Mouse (Mus musculus) heart, embryonic 11.5 days (tissue): ENCODE measurements at regions not wholly inside any gene's neighbourhood (a gene's known extent, or its start where the extent isn't known, plus 50 kb on each side); places are given as distances from the start of the nearest gene placed in this dataset.

Experiments
- ATAC-seq: fragments of 200-750 bp; cut with Nextera tagmentation; replicated peaks from 2 replicates; pipeline ENCODE4 v1.8.0; 2017; ENCODE audit warnings: moderate library complexity; ENCODE audit not compliant: insufficient number of reproducible peaks, low FRiP score, low TSS enrichment
- H3K27ac ChIP-seq: fragments of 300-500 bp; sonication (generic); 2 replicates; pipeline ENCODE4 v1.5.1; 2014; ENCODE audit warnings: mild to moderate bottlenecking, low read depth, low read length
- H3K27me3 ChIP-seq: fragments of 300-500 bp; sonication (generic); 2 replicates; pipeline ENCODE4 v1.6.1; 2014; ENCODE audit warnings: mild to moderate bottlenecking, low read length, mixed read lengths; ENCODE audit not compliant: control insufficient read depth, insufficient read depth
- H3K36me3 ChIP-seq: fragments of 300-500 bp; sonication (generic); 2 replicates; pipeline ENCODE4 v1.6.1; 2014; ENCODE audit warnings: mild to moderate bottlenecking, low read length, moderate library complexity, mixed read lengths; ENCODE audit not compliant: control insufficient read depth, insufficient read depth
- H3K4me1 ChIP-seq: fragments of 300-500 bp; sonication (generic); 2 replicates; pipeline ENCODE4 v1.6.1; 2014; ENCODE audit warnings: low read length; ENCODE audit not compliant: control insufficient read depth, insufficient read depth
- H3K4me2 ChIP-seq: fragments of 300-500 bp; sonication (generic); 2 replicates; pipeline ENCODE4 v1.6.1; 2014; ENCODE audit warnings: mild to moderate bottlenecking, moderate library complexity
- H3K4me3 ChIP-seq: fragments of 300-500 bp; sonication (generic); 2 replicates; pipeline ENCODE4 v1.5.1; 2014; ENCODE audit warnings: low read depth, low read length
- H3K9ac ChIP-seq: fragments of 300-500 bp; sonication (generic); 2 replicates; pipeline ENCODE4 v1.6.1; 2014; ENCODE audit warnings: mild to moderate bottlenecking, low read depth, low read length, moderate library complexity
- H3K9me3 ChIP-seq: fragments of 300-500 bp; sonication (generic); replicated peaks from 2 replicates; pipeline ENCODE4 v1.6.1; 2016; ENCODE audit warnings: low read length; ENCODE audit not compliant: control insufficient read depth
- WGBS: fragments of 180-500 bp; shearing (Covaris S2); extraction: QIAGEN DNeasy Blood & Tissue Kit; methylation state at CpG from one replicate; pipeline ENCODE4 v1.1.7; 2014; ENCODE audit not compliant: insufficient replicate concordance; 5-methylcytosine and 5-hydroxymethylcytosine counted together

GRCm38 (mm10) chr10:126634731-126635130 is 266.4 kb downstream of the Atp23 start:
- Histone ChIP-seq H3K4me3 (no peak overlapping the region), H3K27me3 (no peaks in the 10 kb centered on the region), H3K4me2 (no peak overlapping the region), H3K9ac (no peak overlapping the region), H3K4me1 (no peaks in the 10 kb centered on the region), H3K36me3 (no peaks in the 10 kb centered on the region), H3K9me3 (no peaks in the 10 kb centered on the region), H3K27ac (no peak overlapping the region)
- ATAC-seq: no peak
- 44% methylated on average over 13 of the region's 13 CpGs for WGBS

GRCm38 (mm10) chr10:126628057-126628456 is 273.1 kb downstream of the Atp23 start:
- H3K9ac ChIP-seq: no peak overlapping the region
- ATAC-seq: no peak

GRCm38 (mm10) chr10:126625466-126625865 is 275.7 kb downstream of the Atp23 start:
- ATAC-seq: no peak
- Histone ChIP-seq H3K9ac (no peak overlapping the region), H3K27ac (no peak overlapping the region), H3K4me2 (no peak overlapping the region), H3K4me3 (no peak overlapping the region), H3K9me3 (no peaks in the 10 kb centered on the region), H3K36me3 (no peaks in the 10 kb centered on the region), H3K4me1 (no peaks in the 10 kb centered on the region), H3K27me3 (no peaks in the 10 kb centered on the region)
- WGBS: 56% methylated on average over 7 of the region's 7 CpGs

More at GRCm38 (mm10) chr10:126628057-126628456, 273.1 kb downstream of the Atp23 start:
- 33% methylated on average over 4 of the region's 4 CpGs for WGBS
- no peaks in the 10 kb centered on the region for H3K9me3 ChIP-seq
- H3K4me2 ChIP-seq: no peak overlapping the region
- H3K36me3 ChIP-seq: no peaks in the 10 kb centered on the region
- no peaks in the 10 kb centered on the region for H3K27me3 ChIP-seq
- no peak overlapping the region for H3K4me3 ChIP-seq
- H3K27ac ChIP-seq: no peak overlapping the region
- H3K4me1 ChIP-seq: no peaks in the 10 kb centered on the region

- Histone ChIP-seq H3K27ac (no peak overlapping the region), H3K36me3 (no peaks in the 10 kb centered on the region), H3K9me3 (no peaks in the 10 kb centered on the region), H3K27me3 (no peaks in the 10 kb centered on the region), H3K4me2 (no peak overlapping the region), H3K9ac (no peak overlapping the region), H3K4me3 (no peak overlapping the region), H3K4me1 (no peaks in the 10 kb centered on the region)
- ATAC-seq: no peak
- WGBS: 72% methylated on average over 6 of the region's 6 CpGs
These were observed 280.4 kb downstream of the Atp23 start for GRCm38 (mm10) chr10:126620802-126621201.

- Histone ChIP-seq H3K9me3 (no peaks in the 10 kb centered on the region), H3K4me1 (no peaks in the 10 kb centered on the region), H3K4me2 (no peak overlapping the region), H3K27ac (no peak overlapping the region), H3K9ac (no peak overlapping the region), H3K4me3 (no peak overlapping the region), H3K27me3 (no peaks in the 10 kb centered on the region), H3K36me3 (no peaks in the 10 kb centered on the region)
- 40% methylated on average over 10 of the region's 10 CpGs for WGBS
- no peak for ATAC-seq
These were observed 281.2 kb downstream of the Atp23 start for GRCm38 (mm10) chr10:126619970-126620369.

- WGBS: 73% methylated on average over 4 of the region's 4 CpGs
- no peaks in the 10 kb centered on the region for H3K27me3 ChIP-seq
- no peak overlapping the region for H3K4me3 ChIP-seq
- no peak overlapping the region for H3K27ac ChIP-seq
- ATAC-seq: no peak
- H3K4me1 ChIP-seq: no peaks in the 10 kb centered on the region
- H3K36me3 ChIP-seq: no peaks in the 10 kb centered on the region
- peaks cover 2% of the 10 kb centered on the region; the same call in 1 of the 2 replicates for H3K9me3 ChIP-seq
- H3K4me2 ChIP-seq: no peak overlapping the region
- no peak overlapping the region for H3K9ac ChIP-seq
These were observed 288.9 kb downstream of the Atp23 start for GRCm38 (mm10) chr10:126612226-126612625.

- H3K9me3 ChIP-seq: peaks cover 5% of the 10 kb centered on the region; the same call in 1 of the 2 replicates
- H3K4me3 ChIP-seq: no peak overlapping the region
- H3K9ac ChIP-seq: no peak overlapping the region
- no peaks in the 10 kb centered on the region for H3K36me3 ChIP-seq
- no peak for ATAC-seq
- no peaks in the 10 kb centered on the region for H3K27me3 ChIP-seq
- no peaks in the 10 kb centered on the region for H3K4me1 ChIP-seq
- no peak overlapping the region for H3K27ac ChIP-seq
- 81% methylated on average over 8 of the region's 8 CpGs for WGBS
- H3K4me2 ChIP-seq: no peak overlapping the region
These were observed 290.6 kb downstream of the Atp23 start for GRCm38 (mm10) chr10:126610506-126610905.

- WGBS: 70% methylated on average over 2 of the region's 2 CpGs
- no peak overlapping the region for H3K4me2 ChIP-seq
- no peaks in the 10 kb centered on the region for H3K36me3 ChIP-seq
- ATAC-seq: no peak
- no peak overlapping the region for H3K4me3 ChIP-seq
- H3K27me3 ChIP-seq: no peaks in the 10 kb centered on the region
- no peak overlapping the region for H3K27ac ChIP-seq
- H3K9ac ChIP-seq: no peak overlapping the region
- peaks cover 2% of the 10 kb centered on the region; the same call in 1 of the 2 replicates for H3K9me3 ChIP-seq
- H3K4me1 ChIP-seq: no peaks in the 10 kb centered on the region
These were observed 301.5 kb downstream of the Atp23 start for GRCm38 (mm10) chr10:126599686-126600085.

- WGBS: 87% methylated on average over 8 of the region's 8 CpGs
- Histone ChIP-seq H3K4me3 (no peak overlapping the region), H3K27ac (no peak overlapping the region), H3K4me2 (no peak overlapping the region), H3K36me3 (no peaks in the 10 kb centered on the region), H3K27me3 (no peaks in the 10 kb centered on the region), H3K4me1 (no peaks in the 10 kb centered on the region), H3K9me3 (no peaks in the 10 kb centered on the region), H3K9ac (no peak overlapping the region)
- ATAC-seq: no peak
These were observed 333.0 kb downstream of the Atp23 start for GRCm38 (mm10) chr10:126568155-126568554.
